Mouse (Mus musculus) telencephalon, adult 2 months (tissue): ENCODE measurements around the gene Slc25a18.
A peak's percentile ranks its signal among the peaks of the same experiment; 100 is the strongest.

Experiments
- DNase-seq: peaks from one replicate; pipeline ENCODE4 v3.0.0-alpha.2; 2011; ENCODE audit warnings: low read depth, low spot score

The Slc25a18 gene

GRCm38 (mm10) chr6:120773149-120773628 is at the start of gene Slc25a18:
Gene Slc25a18 (plus strand): TSS chr6:120773578.
- DNase-seq = no peak

DNA sequence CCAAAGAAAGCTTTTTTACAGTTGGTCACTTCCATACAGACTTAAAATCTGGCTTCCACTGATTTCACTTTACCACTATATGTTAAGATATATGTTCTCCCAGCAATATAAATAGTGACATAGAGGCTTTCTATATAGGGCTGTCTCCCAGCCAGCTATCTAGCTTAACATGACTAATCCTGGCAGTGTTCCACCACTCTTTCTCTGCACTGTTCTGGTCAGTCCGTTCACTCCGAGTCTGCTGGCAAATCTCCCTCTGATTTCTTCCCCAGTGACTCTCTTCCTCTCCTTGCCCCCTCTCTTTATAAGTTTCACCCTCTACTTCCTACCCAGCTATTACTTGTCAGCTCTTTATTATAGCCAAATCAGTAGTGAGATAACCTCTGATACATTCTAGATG is 47.4 kb upstream of the Slc25a18 start:
- no peak for DNase-seq

- DNase-seq = no peak
Observed at GRCm38 (mm10) chr6:120736011-120736410, 37.4 kb upstream of the Slc25a18 start.

DNA sequence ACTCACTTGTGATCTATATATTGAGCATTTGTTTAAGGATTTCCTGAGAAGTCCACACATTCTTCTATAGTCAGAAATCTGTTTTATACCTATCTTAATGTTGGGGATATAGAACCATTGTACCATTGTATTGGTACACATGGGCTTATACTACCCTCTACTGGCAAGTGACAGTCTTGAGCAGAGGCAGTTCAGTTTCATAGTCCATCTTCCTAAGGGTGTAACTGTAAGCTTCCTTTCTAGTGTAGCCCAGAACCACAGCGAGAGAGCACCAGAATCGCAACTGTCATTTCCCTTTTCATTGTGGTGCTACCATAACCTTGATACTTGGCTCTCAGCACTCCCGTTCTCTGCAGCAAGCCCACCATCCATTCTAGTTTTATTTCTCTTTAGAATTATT is 36.8 kb upstream of the Slc25a18 start:
- DNase-seq = peak; percentile 50

DNA sequence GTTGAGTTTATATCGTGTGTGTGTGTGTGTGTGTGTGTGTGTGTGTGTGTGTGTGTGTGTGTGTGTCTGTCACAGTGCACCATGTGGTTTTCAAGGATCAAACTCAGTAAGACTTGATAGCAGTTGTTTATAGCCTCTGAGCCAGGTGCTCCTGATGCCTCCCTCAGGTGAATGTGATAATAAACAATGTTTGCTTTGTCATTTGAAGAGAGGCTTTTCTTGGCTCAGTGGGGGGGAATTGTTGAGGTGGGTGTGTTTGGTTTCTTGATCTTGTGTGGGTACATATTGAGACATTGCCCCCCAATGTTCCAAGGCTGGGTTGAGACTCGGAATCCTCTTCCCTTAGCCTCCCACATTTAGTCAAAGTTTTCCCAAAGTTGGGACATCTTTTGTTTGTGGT is 30.2 kb upstream of the Slc25a18 start:
- no peak for DNase-seq

- DNase-seq = no peak
Observed at GRCm38 (mm10) chr6:120744266-120744665, 29.1 kb upstream of the Slc25a18 start.

DNA sequence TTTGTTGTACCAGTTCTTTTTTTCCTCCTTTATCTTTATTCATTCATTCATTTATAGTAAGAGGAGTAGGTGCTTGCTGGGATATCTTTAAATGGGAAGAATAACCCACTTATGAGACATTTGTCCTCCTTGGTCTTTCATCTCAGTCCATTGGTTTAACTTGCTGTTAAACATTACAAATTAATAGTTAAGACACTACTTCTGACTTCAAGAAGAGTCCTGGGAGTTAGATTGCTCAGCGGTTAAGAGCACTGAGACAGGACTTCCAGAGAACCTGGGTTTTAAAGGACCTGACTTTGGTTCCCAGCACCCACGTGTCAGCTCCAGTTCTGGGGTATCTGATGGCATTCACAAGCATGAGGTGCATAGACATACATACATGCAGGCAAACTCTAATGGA is 27.0 kb upstream of the Slc25a18 start:
- DNase-seq = no peak

DNA sequence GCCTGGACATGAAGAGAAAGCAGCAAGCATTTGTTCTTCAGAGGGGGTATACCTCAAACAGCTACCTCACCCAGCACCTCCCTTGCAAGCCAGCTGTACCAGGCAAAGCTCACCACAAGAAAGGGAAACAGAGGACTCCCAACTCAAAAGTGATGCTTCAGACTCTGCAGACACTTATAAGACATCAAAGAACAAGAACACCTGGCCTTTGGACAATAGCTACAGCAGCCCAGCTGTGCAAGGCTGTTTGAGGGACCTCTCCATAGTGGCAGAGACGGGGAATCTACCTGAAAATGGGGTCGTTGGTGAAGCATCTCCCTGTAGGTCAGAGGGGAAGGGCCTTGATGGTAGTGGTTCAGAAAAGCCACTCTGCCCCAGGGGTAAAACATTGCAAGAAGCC is 12.2 kb upstream of the Slc25a18 start:
- DNase-seq = no peak

- no peak for DNase-seq
Observed at GRCm38 (mm10) chr6:120769972-120770371, 3.4 kb upstream of the Slc25a18 start.

DNA sequence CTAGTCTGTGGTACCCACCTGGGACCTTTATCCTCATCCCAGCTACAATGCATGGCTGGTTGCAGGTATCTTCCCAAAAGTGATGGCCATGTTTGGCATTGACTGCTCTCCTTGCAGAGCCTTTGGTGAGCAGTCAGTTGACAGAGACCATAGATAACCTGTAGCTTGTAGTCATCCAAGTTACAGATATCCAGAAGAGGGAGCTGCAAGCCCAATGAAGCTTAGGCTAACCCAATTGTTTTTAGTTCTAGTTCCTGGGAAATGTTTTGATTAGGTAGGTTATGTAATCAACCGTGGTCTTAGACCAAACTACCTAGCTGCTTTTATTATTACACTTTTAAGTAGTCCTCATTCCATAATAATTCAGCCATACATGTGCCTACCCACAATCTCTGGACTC is 2.0 kb upstream of the Slc25a18 start:
- no peak for DNase-seq

DNA sequence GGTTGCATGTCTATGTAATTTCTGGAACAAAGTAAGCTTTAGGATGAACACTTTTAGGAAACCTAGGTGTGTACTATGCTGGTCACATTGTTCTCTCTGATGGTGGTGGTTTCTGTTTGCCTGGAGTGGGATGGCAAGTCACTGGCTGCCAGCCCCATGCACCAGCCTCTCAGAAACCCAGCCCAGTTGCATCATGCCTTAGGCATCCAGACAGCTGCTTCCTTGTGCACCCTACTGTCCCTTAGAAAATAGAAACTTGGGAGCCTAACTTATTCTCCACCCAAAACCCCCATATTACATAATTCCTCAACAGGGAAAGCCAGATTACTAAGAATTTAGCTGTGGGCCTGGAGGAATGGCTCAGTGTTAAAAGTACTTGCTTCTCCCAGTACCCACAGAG is 1.4 kb upstream of the Slc25a18 start:
- no peak for DNase-seq

GRCm38 (mm10) chr6:120773763-120774162 is 385 bp downstream of the Slc25a18 start:
- no peak for DNase-seq

- DNase-seq = no peak
Observed at GRCm38 (mm10) chr6:120776286-120776685, 2.9 kb downstream of the Slc25a18 start.

- no peak for DNase-seq
Observed at GRCm38 (mm10) chr6:120777533-120777932, 4.2 kb downstream of the Slc25a18 start.

DNA sequence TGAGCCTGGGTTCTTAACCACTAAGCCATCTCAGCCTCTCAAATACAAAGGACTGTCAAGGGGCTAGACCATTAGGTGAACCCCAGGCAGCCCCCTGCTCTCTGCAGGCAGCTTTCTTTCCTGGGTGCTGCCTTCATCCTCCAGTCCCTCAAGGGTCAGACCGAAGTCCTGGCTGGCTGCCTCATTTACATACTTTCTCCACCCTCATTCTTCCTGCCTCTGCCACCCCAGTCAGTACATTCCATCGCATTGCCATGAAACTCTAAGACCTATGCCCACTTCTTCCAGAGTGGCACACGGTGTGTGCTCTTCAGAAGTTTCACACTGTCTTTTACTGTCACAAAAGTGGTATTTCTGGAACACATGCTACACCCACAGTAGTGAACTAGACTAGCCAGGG is 4.8 kb downstream of the Slc25a18 start:
- DNase-seq = no peak

DNA sequence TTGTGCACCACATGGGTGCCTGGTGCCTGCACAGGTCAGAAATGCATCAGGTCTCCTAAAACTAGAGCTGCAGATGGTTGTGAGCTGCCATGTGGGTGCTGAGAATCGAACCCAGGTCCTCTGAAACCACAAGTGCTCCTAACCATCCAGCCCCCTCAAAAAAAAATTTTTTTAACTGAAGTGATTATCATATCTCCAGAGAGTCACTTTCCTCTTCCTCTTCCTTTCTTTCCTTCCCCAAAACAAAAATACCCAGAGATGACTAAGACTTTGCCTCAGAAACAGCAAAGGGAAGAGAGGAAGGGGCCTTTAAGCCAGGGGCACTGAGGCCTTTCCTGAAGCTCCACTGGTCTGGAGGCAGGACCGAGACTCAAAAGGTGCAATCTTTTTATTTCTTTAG is 9.6 kb downstream of the Slc25a18 start:
- DNase-seq = no peak

DNA sequence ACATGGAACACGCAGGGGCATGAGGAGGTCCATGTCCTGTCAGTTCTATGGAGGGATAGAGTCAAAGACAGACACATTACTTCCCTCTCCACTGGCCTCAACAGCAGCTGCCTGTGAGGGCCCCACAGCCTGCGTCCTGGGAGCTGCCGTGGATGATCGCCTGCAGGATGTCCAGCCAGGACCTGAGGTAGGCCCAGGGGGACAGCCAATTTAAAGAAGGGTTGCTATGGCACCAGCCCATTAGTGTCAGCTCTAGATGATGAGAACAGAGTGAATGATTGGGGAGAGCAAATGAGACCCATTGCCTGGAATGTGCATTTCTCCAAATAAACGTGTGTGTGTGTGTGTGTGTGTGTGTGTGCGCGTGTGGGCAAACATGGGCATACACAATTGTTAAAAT is 11.0 kb downstream of the Slc25a18 start:
- no peak for DNase-seq

- no peak for DNase-seq
Observed at GRCm38 (mm10) chr6:120788068-120788607, 14.8 kb downstream of the Slc25a18 start.

DNA sequence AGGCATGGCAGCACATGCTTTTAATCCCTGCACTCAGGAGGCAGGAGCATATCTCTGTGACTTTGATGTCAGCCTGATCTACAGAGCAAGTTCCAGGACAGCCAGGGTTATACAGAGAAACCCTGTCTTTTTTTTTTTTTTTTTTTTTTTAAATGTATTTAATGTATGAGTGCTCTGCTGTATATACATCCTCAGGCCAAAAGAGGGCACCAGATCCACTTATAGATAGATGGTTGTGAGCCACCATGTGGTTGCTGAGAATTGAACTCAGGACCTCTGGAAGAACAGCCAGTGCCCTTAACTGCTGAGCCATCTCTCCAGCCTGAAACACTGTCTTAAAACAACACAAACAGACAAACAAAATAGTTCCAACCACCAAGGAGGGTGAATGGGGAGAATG is 15.5 kb downstream of the Slc25a18 start:
- no peak for DNase-seq

- no peak for DNase-seq
Observed at GRCm38 (mm10) chr6:120790153-120790552, 16.8 kb downstream of the Slc25a18 start.

DNA sequence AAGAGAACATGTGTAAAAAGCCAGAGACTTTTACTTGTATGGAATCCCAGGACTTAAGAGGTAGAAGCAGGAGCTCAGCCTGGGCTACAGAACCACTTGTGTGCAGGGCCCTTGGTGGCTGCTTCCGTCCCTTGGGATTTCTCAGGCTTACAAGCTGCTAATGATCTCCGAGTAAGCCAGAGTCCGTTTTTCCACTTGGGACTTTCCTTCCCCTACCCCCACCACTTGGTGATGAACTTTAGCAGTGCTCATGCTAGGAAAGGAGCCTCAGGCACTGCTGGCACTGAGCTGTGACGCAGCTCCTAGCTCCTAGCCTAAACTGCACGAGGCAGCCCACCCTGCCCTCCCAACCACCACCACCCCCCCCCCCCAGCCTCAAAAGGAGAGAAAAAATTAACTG is 17.3 kb downstream of the Slc25a18 start:
- DNase-seq = no peak

DNA sequence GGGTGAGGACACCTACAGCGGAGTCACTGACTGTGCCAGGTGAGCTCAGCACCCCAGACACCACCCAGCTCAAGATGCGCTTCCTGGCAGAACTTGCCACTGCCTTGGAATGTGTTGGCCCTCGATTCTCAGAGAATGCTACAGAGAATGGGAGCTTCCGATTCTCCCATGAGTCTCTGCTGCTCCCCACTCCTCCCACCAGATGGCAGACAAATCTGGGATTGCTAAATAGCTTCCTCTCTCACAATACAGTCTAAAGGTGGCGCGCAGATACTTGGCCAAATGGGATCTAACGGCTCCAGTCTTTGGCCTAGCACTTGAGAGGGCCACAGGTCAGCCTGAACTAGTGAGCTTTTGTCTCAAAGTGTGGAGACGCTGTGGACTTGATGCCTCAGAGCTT is 19.6 kb downstream of the Slc25a18 start:
- peak; percentile 69 for DNase-seq

- no peak for DNase-seq
Observed at GRCm38 (mm10) chr6:120795422-120796086, 22.2 kb downstream of the Slc25a18 start.

- peak; percentile 81 for DNase-seq
Observed at GRCm38 (mm10) chr6:120796111-120796510, 22.7 kb downstream of the Slc25a18 start.
